Mouse (Mus musculus) B cell, adult 2 months (primary cell): ENCODE results near the gene Card19.

Source experiments
- DNase-seq, 2 experiments: peaks; one replicate each; pipeline ENCODE4 v3.0.0; 2022

Card19 gene

GRCm38 (mm10) chr13:49225159-49225558, 9.3 kb upstream of the Card19 start:
- DNase-seq, result no peak

DNA sequence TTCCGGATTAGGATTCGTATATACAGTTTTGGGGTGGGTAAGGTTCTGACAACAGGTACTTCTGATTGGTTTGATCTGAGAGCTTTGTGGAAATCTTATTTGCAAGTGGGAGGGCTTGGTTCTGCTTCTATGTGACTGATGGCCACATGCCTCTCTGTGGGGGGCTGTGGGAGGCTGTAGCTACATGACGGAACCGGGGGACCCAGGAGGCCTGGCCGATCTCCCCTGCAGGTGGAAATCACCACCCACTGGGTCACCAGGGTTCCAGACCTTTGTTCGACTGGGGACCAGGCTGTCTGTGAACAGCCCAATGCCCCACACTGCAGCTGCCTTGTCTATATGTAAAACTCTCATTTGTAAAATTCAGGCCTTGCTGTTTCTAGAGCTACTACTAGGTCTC, 8.9 kb upstream of the Card19 start:
- peak; percentile 49 to 50 for DNase-seq

GRCm38 (mm10) chr13:49224314-49224713, 8.5 kb upstream of the Card19 start:
- DNase-seq, result no peak

- no peak for DNase-seq
Measured at GRCm38 (mm10) chr13:49220912-49221311, 5.1 kb upstream of the Card19 start.

- DNase-seq, result no peak
Measured at GRCm38 (mm10) chr13:49219367-49219766, 3.5 kb upstream of the Card19 start.

DNA sequence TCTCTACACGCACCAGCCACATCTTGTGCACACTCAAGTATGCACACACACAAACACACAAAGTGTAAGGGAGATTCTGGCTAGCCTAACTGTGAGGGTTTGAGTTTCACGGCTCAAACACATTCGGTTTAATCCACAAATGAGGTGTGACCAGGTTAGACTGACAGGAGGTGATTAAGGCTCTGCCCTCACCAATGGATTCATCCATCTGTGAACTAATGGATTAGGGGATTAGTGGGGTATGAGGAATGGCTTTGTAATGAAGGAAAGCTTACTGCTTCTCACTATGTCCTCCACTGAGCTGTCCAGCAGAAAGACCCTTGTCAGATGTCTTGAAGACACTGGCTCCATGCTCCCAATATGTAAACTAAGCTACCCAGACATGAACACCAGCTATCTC, 2.8 kb upstream of the Card19 start:
- DNase-seq, result no peak

DNA sequence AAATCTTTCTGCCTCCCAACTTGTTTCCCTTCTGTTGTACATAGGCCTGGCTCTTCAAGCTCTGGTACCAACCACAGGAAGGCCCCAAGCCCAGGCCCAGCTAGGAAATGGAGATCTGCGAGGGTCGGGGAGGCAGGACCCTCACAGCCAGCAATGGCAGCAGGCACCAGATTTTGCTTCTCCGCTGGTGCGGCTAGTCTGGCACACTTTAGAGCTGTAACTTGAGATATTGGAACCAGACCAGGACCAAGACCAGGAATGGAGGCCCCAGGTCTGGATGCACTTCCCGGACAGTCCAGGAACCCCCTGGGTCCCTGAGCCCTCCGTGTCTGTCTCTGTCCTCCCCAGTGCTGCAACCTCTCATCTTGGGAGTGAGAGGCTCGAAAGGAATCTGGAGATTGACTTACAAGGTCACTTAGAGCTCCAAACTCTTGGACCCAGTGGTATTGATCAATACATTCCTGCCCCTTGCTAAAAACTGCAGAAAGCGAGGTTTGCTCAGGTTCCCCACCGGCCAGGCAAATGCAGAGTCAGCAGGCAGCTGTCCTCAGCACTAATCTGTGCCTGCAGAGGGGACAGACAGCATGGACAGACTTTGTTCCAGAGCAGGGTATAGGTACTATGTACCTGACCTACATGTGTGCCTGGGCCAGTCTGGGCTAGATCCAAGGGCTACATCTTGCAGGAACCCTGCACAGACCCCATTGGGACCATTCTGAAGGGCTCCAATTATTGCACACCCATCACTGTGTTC, 1.1 kb upstream of the Card19 start:
- no peak for DNase-seq

DNA sequence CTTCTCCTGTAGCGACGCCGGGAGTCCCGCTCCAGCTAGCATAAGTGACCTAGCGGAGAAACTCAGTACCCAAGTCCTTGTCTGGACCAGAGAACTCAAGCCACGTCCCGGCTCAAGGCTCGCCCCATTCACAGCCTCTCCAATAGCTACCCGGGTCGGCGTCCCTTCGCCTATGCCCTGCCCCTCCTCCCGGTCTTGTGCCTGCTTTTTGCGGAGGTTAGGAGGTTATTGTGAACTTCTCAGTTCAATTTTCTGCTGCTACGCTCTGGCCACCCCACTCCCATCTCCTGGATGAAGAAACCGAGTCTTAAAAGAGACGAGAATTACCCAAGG, 349 bp upstream of the Card19 start:
- no peak for DNase-seq

DNA sequence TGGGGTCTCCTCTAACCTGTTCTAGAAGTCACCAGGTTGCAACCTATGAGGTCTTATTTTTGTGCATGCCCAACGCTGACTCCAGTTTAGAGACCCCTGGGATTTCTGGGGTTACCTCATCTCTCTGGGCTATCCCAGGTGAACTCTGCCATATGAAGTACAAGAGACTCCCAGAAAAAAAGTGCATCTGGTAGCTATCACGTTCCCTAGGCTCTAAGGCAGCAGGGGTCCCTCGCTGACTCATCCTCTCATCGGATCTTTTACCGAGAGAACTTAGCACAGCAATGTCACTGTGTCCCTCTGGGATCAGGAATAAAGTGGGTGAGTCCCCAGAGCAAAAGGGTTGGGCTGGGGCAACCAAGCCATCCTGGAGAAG, 721 bp downstream of the Card19 start:
- DNase-seq, result peak in 1 of 2 experiments; percentile 26

GRCm38 (mm10) chr13:49214454-49214853, 1.4 kb downstream of the Card19 start:
- peak; percentile 32 to 36 for DNase-seq

GRCm38 (mm10) chr13:49213531-49213932, 2.3 kb downstream of the Card19 start:
- DNase-seq, result peak; percentile 44 to 48

GRCm38 (mm10) chr13:49212711-49213500, 2.9 kb downstream of the Card19 start:
- no peak for DNase-seq

GRCm38 (mm10) chr13:49209306-49209705, 6.5 kb downstream of the Card19 start:
- DNase-seq, result no peak

GRCm38 (mm10) chr13:49206341-49206740, 9.5 kb downstream of the Card19 start:
- no peak for DNase-seq

- peak; percentile 93 to 94 for DNase-seq
Measured at GRCm38 (mm10) chr13:49205381-49205998, 10.3 kb downstream of the Card19 start.

DNA sequence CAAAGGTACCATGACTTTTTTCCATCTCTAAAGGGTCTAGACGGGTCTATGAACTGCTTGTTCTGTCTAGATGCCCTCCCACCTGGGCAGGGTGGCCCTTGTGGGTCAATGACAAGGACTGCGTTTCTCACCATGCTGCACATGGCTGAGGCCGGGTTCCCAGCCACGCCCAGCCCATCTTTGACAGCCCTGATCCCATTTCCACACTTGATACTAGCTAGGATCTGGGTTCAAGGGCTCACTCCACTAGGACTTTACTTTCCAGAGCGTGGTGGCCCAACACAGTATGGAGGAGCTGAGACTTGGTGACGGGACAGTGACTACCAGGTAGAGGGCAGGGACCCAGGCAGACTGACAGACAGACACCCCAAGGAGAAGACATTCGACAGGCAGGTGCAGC, 13.3 kb downstream of the Card19 start:
- no peak for DNase-seq

DNA sequence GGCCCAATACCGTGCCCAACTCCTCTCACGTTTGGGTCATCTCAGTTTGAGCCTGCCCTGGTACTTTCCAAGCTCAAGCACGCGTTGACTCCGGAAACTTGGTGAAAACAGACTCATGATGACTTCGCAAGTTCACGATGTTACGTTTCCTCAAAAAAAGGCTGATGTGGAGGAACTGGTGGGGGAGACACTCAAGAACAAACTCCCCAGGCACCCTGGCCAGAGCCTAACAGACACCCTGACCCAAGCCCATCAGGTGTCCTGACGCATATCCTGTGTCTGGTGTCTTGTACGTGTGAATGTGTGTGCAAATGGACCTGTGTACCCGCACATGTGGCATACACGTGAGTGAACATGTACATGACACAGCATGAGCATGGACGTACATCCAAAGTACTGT, 15.1 kb downstream of the Card19 start:
- DNase-seq, result peak in 1 of 2 experiments; percentile 30

- DNase-seq, result no peak
Measured at GRCm38 (mm10) chr13:49199891-49200290, 15.9 kb downstream of the Card19 start.

DNA sequence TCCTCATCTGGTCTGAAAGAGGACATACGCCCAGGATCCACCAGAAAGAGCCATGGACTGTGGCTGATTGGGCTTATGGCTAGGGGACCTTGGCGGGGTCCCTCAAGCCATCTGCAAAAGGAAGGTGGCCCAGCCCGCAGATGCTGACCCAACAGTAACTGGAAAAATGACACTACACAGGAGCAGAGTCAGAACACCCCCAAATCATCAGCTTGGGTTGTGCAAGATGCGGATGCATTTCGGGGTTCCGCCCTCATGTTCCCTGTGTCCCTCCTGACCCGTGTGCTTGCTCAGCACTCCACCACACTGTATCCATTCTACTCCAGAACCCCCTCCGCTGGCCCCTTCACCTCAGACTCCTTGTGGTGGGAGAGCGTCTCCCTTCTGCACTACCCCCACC, 17.1 kb downstream of the Card19 start:
- no peak for DNase-seq

- peak; percentile 43 to 47 for DNase-seq
Measured at GRCm38 (mm10) chr13:49196766-49197165, 19.1 kb downstream of the Card19 start.

- DNase-seq, result no peak
Measured at GRCm38 (mm10) chr13:49196211-49196610, 19.6 kb downstream of the Card19 start.

DNA sequence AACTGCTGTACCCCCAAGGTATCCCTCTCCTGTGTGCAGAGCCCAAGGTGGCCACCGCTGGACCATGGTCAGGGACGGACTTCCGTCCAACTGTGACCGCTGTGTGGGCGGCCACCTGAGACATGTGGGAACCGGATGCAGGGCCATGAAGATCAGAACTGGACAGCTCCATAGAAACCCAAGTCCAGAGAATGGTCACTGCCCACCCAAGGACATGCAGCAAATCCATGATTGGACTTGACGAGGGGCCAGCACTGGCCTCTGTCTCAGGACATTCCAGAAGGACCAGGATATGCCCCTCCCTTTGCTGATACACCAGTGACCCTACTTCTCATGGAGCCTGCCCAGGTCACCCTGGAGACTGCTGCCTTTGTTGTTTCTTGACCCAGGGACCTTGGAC, 20.2 kb downstream of the Card19 start:
- DNase-seq, result no peak

GRCm38 (mm10) chr13:49194811-49195210, 21.0 kb downstream of the Card19 start:
- DNase-seq, result no peak

DNA sequence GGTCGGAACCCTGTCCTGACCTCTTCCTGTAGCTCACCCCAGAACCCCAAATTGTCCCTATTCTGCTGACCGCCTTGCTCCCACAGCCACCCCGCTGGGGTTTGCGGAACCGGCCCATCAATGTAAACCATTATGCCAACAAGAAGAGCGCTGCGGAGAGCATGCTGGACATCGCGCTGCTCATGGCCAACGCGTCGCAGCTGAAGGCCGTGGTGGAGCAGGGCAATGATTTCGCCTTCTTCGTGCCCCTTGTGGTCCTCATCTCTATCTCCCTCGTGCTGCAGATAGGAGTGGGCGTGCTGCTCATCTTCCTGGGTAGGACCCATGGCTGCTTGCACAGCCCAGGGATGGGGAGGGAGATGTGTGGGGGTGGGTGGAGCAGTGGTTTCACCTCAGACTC, 22.2 kb downstream of the Card19 start:
- no peak for DNase-seq
